Mouse (Mus musculus) G1E-ER4 (cell line): Measurements from ENCODE around the gene Rab3d. TPM values are rescaled to one million over a fixed set of nuclear protein-coding genes. Genes with fewer than 3 reads are reported as not detected.

ENCODE experiments used
- GATA1 ChIP-seq: IDR thresholded peaks from one replicate; pipeline ENCODE4 v1.8.0; 2012; ENCODE audit warnings: low read length, inconsistent platforms
- polyA plus RNA-seq: library from polyadenylated mRNA; stranded (reverse); fragments of >175 nt; gene quantifications from 2 replicates; pipeline ENCODE4 v1.2.3, GENCODE M21; 2012

The Rab3d gene
- polyA plus RNA-seq, 1 experiment: 15.2 TPM

DNA sequence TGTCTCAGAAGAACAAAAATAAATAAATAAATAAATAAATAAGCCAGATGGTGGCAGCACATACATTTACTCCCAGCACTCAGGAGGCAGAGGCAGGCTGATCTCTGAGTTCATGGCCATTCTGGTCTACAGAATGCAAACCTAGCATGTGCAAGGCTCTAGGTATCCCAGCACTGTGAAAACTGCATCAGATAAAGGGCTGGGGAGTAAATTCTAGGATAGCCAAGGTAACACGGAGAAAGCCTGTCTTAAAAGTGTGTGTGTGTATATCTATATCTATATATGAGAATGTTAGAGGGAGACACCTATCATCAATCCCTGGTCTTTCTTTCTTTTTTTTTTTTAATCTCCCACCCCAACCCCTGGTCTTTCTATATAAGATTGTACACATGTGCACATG is 7.5 kb upstream of the Rab3d start:
- no peak for TF ChIP-seq GATA1

GRCm38 (mm10) chr9:21925034-21925433 is 7.0 kb upstream of the Rab3d start:
- TF ChIP-seq GATA1: no peak

DNA sequence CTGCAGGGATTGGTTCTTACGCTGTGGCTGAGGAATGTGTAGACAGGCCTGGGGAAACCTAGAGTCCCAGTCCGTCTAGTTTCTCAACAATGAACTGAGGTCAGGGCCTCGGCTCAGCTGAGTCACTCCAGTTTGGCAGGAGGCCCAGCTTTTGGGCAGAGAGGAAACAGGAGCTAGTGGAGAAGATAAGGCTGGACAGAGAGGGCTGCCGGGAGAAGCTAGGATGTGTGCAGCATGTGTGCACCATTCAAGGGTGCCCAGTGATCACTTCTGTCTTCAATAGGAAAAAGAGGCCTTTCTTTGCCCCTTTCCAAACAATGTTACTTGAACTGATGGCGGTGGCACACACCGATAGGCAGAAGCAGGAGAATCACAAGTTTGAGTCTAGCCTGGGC is 6.1 kb upstream of the Rab3d start:
- TF ChIP-seq GATA1: no peak

DNA sequence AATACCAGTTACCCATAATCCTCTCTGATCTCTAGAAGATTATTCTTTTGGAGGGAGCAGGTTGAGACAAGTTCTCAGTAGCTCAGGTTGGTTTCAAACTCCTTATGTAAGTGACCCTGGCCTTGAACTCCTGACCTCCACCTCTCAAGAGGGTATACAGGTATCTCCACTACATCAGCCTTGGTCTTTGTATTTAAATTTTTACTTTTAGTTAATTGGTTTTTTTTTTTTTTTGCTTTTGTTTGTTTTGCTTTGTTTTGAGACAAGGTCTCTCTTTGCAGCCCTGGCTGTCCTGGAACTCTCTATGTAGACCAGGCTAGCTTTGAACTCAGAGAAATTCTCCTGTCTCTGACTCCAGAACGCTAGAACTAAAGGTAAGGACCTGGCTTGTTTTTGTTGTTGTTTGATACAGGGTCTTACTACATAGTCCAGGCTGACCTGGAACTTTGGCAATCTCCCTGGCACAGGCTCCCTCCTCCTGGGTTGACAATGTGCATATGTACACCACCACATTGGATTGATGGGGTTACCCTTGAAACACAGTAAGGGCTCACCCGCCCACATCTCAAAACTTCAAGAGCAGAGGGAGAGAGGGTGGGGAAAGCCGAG is 5.6 kb upstream of the Rab3d start:
- TF ChIP-seq GATA1: no peak

- no peak for TF ChIP-seq GATA1
These were observed 5.0 kb upstream of the Rab3d start for GRCm38 (mm10) chr9:21923036-21923435.

GRCm38 (mm10) chr9:21918692-21919384 is 846 bp upstream of the Rab3d start:
- TF ChIP-seq GATA1: no peak

- TF ChIP-seq GATA1: no peak
These were observed 428 bp downstream of the Rab3d start for GRCm38 (mm10) chr9:21917493-21918034.

DNA sequence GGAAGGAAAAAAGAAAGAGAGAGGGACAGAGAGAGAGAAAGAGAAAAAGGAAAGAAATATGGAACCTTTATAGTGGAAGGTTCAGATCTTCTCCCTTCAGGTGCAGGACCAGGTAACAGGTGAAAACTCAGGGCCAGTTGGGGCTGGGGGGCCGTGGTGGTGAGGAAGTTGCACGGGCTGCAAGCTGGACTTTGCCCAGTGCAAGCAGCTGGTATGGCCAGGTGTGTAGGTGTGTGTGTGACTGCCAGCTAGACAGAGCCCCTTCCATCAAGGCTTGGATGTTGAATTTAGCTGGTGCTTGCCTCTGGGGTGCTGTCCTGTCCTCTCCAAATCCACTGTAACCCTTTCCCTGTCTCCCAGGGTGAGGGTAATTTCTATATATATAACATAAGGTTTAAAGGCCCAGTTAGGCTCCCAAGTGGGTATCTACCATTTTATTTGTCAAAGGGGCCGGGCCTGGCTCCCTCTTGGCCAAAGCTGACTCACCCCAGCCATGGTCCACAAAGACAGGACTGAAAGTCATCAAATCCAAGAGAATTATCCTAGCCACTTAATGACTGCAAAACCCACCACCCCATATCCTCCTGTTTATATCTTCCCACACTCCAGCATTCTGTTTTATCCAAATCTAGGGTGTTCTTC is 1.0 kb downstream of the Rab3d start:
- TF ChIP-seq GATA1: no peak

GRCm38 (mm10) chr9:21909474-21910223 is 8.3 kb downstream of the Rab3d start:
- no peak for TF ChIP-seq GATA1

- no peak for TF ChIP-seq GATA1
These were observed 9.8 kb downstream of the Rab3d start for GRCm38 (mm10) chr9:21908216-21908615.

GRCm38 (mm10) chr9:21904031-21904430 is 14.0 kb downstream of the Rab3d start:
- TF ChIP-seq GATA1: no peak

DNA sequence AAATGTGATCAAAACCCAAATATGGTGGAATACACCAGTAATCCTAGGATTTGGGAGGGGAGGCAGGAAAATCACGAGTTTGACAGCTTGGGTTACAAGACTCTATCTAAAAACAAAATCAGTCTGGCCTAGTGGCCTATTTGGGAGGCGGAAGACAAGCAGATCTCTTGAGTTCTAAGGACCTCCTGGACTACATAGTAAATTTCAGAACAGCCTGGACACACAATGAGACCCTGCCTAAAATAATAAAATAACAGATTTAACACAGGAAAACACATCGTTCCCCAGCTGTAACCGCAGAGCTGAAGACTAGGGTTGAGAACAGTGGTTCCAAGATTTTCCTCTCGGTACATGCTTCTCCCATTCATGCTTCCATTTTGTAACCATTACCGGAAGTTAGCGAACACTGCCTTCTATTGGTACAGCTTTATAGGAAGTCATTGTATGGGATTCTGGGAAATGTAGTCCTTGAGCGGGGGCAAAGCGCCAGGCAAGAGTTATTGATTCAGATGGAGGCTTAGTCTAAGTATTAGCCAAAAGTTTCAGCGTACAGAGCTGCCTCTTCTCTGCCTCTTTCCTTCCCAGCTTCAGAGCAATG is 16.7 kb downstream of the Rab3d start:
- TF ChIP-seq GATA1: no peak

DNA sequence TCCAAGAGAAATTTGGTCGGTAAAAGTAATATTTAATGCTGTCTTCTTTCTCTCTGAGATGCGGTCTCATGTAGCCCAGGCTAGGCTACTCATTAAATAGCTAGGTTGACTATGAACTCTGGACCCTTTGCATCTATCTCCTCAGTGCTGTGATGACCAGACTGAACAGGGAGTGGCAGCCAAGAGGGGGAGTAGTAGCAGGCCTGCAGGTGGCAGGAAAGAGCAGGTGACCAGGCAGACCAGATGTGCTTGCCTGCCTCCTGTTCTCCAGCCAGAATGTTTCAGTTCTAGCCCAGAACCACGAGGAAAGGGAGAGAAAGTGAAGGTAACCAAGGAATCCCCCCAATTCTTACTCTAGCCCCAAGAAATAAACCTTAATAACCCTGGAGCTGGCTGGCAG is 28.8 kb downstream of the Rab3d start:
- no peak for TF ChIP-seq GATA1

GRCm38 (mm10) chr9:21876601-21877000 is 41.4 kb downstream of the Rab3d start:
- no peak for TF ChIP-seq GATA1

- TF ChIP-seq GATA1: no peak
These were observed 45.8 kb downstream of the Rab3d start for GRCm38 (mm10) chr9:21872204-21872603.

DNA sequence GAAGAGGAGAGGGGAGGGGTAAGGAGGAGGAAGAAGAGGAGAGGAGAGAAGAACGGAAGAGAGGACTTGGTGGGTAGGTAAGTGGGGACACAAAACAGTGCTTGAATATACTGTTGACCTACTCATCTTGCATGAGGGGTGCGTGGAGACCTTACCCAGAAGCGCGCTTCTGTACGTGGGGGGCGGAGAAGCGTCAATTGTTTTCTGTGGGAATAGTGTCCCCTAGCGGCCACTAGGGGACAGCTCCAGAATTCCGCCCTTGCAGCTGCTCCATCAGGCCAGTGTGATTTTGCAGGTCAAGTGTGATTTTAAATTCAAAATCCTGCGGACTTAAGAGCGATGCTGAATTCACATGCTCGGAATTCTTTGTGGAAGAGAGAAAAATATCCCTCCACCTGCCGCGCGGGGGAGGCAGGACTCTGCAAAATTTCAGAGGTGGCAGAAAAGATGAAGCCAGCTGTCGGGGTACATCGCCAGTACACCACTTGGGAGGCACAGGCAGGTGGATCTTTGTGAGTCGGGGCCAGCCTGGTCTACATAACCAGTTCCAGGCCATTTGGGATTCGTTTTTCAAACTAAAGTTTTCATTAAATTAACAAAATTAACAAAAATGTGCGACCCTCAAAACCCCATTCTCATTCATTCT is 47.0 kb downstream of the Rab3d start:
- no peak for TF ChIP-seq GATA1
